Mouse (Mus musculus) retina, postnatal 7 days (tissue): ENCODE results near the gene Dgke.
"Not testable (repeated sequence)": the region's sequence is repeated elsewhere in the genome, so short reads cannot be mapped to it uniquely, and the experiment has no call there.

Source experiments
- DNase-seq: peaks from one replicate; pipeline ENCODE4 v3.0.0-alpha.2; 2012; ENCODE audit warnings: low read depth, low spot score

The Dgke gene

GRCm38 (mm10) chr11:89066750-89067149 lies at the start of gene Dgke:
TSS of gene Dgke (minus strand) at chr11:89066850.
- no peak for DNase-seq

- no peak for DNase-seq
Observed at GRCm38 (mm10) chr11:89107180-89107807, 40.6 kb upstream of the Dgke start.

- no peak for DNase-seq
Observed at GRCm38 (mm10) chr11:89105823-89106222, 39.2 kb upstream of the Dgke start.

GRCm38 (mm10) chr11:89105211-89105610 lies 38.6 kb upstream of the Dgke start:
- DNase-seq: no peak

GRCm38 (mm10) chr11:89103166-89103565 lies 36.5 kb upstream of the Dgke start:
- no peak for DNase-seq

- no peak for DNase-seq
Observed at GRCm38 (mm10) chr11:89100826-89101321, 34.2 kb upstream of the Dgke start.

GRCm38 (mm10) chr11:89100403-89100802 lies 33.8 kb upstream of the Dgke start:
- peak; percentile 45 for DNase-seq

- DNase-seq: no peak
Observed at GRCm38 (mm10) chr11:89098930-89099329, 32.3 kb upstream of the Dgke start.

GRCm38 (mm10) chr11:89098083-89098835 lies 31.6 kb upstream of the Dgke start:
- DNase-seq: no peak

- not testable (repeated sequence) for DNase-seq
Observed at GRCm38 (mm10) chr11:89097292-89097691, 30.6 kb upstream of the Dgke start.

- no peak for DNase-seq
Observed at GRCm38 (mm10) chr11:89095306-89095705, 28.7 kb upstream of the Dgke start.

- DNase-seq: no peak
Observed at GRCm38 (mm10) chr11:89092714-89093113, 26.1 kb upstream of the Dgke start.

GRCm38 (mm10) chr11:89090359-89090758 lies 23.7 kb upstream of the Dgke start:
- not testable (repeated sequence) for DNase-seq

- no peak for DNase-seq
Observed at GRCm38 (mm10) chr11:89088754-89089153, 22.1 kb upstream of the Dgke start.

GRCm38 (mm10) chr11:89086208-89086809 lies 19.7 kb upstream of the Dgke start:
- DNase-seq: no peak

GRCm38 (mm10) chr11:89084601-89085000 lies 18.0 kb upstream of the Dgke start:
- DNase-seq: no peak

GRCm38 (mm10) chr11:89082691-89083090 lies 16.0 kb upstream of the Dgke start:
- not testable (repeated sequence) for DNase-seq

GRCm38 (mm10) chr11:89081906-89082305 lies 15.3 kb upstream of the Dgke start:
- DNase-seq: not testable (repeated sequence)

- no peak for DNase-seq
Observed at GRCm38 (mm10) chr11:89078996-89079680, 12.5 kb upstream of the Dgke start.

GRCm38 (mm10) chr11:89078305-89078704 lies 11.7 kb upstream of the Dgke start:
- no peak for DNase-seq

- no peak for DNase-seq
Observed at GRCm38 (mm10) chr11:89077601-89078000, 11.0 kb upstream of the Dgke start.

GRCm38 (mm10) chr11:89076370-89076821 lies 9.7 kb upstream of the Dgke start:
- no peak for DNase-seq
